Mouse (Mus musculus) cerebellum, adult 11-12 months (tissue): ENCODE results near the gene Kctd17.

Experiments
- DNase-seq: peaks from one replicate; pipeline ENCODE4 v3.0.0; 2022

Gene Kctd17

DNA sequence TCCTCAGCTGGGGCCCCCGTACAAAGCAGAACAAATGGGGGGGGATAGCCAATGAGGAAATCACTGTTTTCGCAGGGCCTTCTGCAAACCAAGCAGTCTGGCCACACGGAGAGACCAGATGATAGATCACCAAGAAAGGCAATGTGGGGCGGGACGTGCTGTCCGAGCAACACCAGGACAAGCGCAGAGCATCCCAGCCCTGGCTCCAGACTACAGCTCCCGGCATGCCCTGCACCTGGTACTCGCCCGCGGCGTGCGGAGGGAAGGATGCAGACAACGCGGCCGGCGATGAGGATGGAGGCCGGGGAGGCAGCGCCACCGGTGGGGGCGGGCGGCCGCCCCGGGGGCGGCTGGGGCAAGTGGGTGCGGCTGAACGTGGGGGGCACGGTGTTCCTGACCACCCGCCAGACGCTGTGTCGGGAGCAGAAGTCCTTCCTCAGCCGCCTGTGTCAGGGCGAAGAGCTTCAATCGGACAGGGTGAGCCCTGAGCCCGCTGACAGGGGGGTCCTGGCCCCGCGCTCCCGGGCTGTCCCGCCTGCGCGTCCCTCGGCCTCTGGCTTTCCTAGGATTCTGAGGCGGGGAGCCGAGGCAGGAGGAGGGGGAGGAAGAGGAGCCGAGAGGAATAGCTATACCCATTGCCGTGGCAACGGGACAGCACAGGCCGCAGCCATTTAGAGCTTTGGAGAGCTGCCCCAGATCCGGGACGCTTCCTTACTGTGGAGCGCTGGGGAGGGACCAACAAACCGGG lies at the start of gene Kctd17:
Gene Kctd17 (plus strand): TSS at position 174 of the 748 bp plus-strand sequence.
- peak; percentile 83 for DNase-seq

DNA sequence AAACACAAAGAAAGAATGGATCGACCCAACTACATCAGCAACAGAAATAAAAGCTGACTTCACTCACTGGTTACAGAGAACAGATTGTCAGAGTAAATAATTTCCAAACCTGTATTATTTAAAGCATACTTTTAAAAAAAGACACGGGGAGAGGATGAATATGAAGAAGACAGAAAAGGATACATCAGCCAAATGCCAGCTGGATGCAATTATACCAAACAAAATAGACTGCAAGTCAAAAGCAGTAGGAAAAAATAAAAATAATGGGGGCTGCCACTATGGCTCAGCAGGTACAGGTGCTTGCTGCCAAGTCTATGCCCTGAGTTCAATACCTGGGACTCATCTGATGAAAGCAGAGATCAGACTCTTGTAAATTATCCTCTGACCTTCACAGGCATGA lies 48.2 kb upstream of the Kctd17 start:
- no peak for DNase-seq

DNA sequence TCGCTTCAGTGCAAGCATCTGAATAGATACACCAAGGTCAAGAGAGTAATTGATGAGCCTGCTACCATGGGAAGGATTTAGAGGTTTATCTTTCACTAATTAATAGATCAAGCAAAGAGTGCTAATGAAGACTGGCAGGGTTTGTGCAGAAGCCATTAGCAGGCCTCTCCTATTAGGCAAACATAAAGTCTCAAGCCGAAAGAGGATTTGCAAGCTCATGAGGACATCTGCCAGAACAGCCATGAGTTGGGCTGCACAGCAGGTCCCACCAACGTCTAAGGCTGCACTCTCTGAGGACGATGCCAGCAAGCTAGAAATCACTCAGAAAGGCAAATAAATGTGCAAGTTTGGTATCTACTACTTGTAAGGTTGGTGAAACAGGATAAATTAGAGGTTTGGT lies 47.6 kb upstream of the Kctd17 start:
- no peak for DNase-seq

DNA sequence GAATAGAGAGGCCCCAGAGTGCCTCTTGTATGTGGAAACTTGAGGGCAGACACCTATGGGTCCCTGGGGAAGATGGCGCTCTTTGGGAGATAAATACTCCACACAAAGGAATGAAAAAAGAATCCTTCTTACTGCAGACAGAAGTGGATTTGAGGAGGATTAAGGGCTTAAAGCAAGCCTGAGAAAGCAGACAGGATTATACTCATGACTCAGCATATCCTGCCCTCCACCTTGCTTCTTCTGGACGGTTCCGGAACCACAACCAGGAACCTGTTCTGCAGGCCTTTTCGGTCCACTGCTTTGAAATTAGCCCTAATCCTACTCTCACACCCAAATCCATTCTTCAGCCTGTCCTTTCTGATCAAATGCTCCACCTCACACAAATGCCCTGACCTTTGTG lies 46.2 kb upstream of the Kctd17 start:
- no peak for DNase-seq

DNA sequence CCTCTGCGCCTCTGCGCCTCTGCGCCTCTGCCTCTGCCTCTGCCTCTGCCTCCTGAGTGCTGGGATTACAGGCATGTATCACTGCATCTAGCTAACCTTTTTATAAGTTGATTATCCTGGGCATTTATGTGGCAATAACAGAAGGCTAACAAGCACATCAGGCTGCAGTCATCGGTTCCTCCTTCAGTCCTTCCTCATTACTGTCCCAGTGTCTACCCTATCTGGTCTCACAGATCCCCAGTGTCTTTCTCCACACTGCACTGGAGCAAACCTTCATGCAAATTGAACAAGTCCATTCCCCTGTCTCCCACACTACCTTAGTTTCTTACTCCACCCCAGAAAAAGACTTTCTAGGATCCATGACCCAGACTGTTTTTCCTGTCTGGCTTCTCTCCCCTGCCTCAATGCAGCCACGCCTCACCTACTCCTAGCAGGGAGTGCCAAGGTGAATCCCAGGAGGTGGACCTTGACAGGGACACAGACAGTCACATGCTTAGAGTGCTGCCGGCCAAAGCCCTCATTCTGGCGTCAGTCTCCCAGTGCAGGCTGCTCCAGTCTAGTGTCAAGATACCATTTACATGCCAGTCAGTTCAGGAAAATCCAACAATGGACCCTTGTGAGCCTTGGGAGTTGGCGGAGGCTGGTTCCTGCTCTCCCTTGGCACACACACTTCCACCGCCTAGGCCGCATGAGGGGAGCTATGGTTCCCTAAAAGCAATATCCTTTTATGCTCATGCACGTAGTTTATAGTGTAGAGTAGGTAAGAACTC lies 44.7 kb upstream of the Kctd17 start:
- DNase-seq, result peak; percentile 42

DNA sequence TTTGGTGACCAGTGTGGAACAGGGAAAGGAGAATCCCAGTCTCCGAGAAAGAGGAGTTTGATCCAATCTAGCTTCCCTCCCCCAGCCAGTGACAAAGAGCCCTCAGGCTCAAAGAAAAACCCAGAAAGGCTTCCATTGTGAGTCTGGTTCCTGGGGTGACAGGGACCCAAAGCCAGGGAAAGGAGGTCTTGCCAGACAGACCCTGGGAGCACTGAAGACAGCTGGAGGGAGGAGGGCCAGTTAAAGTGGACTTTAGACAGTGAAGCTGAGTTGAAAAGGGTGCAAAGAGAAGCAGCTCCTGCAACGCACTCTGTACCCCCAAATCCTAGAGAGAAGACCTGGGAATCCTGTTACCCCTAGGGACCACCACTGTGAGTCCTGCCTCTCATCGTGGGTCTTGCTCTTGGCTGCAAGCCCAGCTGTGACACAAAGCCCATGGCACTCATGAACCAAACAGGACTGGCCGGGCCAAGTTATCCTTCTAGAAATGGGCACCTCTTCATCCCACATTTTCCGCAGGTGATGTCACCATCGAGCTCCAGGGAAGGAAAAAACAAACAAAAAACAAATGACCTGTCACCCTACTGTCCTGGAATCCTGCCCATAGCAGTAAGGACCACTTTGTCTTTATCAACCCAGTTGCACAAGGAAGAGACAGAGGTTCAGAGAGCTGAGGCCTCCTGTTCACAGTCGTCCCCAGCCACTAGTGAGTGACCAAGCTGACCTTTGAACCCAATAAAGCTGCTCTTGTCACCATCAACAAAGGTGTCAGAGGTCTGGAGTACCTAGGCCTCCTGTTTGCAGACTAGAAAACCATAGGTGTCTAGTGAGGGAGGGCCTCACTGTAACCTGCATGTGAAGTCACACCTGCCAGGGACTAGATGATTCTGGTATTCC lies 43.9 kb upstream of the Kctd17 start:
- DNase-seq, result no peak

DNA sequence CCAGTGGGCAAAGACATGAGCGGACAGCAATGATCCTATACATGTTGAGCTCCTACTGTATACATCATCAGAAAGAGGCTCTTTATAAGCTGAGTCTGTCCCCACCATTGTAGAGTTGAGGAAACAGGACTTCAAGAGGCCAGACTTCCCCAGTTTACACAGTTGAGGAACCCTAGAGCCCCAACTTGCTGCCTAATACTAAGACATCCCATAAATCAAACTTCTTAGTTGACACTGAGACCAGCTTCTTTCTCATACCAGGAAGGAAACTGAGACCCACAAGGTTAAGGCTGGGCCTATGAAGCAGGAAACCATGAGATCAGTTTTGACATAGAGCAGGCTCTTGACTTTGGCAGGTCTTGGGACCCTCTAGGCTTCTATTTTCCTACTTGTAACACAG lies 42.8 kb upstream of the Kctd17 start:
- DNase-seq, result no peak

DNA sequence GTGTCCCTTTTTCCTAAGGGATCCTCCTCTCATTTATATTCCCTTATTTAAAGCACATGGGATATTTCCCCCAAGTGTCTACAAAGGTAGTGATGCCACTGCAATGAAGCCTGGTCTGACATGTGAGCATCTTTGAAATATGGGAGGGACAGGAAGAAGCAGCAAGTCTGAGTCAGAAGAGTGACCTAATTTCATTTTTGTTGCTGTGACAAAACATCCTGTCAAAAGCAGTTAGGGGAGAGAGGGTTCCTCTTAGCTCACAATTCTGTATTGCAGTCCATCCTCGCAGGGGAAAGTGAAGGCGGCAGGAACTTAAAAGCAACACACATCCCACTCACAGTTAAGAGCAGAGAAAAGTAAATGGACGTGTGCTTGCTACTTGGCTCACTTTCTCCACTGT lies 37.5 kb upstream of the Kctd17 start:
- no peak for DNase-seq

DNA sequence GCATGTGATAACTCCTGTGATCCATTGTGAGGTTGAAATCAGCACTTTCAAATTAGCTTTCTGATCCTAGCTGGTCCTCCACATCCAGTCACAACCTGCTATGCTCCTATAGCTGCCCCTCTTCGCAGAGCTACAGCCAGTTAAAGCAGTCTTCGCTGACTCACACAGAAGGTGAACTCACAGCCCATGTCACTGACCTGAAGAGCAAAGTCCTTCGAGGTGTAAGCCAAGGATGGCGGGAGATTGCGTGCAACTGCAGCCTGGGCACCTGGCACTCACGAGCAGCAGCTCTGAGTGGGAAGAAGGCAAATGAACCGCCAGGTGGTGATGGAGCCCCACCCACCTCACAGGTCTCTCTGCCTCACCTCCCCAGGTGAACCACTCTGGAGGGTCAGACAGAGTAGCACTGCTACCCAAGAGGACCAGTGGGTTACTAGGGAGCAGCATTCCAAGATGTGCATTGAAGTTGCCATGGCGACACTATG lies 32.8 kb upstream of the Kctd17 start, which contains the start of gene Tex33:
Gene Tex33 (minus strand): TSS at position 435 of the 485 bp plus-strand sequence.
- DNase-seq, result no peak

DNA sequence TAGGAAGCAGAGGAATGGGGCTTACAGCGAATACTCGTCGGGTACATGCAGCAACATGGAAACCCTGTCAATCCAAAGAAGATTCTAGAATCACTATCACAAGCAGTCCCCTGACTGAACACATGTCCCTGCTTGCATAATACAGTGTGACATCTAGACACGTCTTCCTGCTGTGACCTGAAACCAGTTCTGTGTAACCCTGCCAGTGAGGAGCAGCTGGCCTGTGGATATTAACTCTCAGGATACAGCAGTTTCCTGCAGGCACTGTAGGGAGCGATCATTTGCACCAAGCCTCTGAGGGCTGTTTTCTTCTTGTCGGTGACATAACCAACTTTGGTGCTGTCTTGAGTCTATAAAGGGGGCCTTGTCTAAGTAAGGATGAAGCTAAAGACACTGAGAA lies 27.0 kb upstream of the Kctd17 start:
- no peak for DNase-seq

DNA sequence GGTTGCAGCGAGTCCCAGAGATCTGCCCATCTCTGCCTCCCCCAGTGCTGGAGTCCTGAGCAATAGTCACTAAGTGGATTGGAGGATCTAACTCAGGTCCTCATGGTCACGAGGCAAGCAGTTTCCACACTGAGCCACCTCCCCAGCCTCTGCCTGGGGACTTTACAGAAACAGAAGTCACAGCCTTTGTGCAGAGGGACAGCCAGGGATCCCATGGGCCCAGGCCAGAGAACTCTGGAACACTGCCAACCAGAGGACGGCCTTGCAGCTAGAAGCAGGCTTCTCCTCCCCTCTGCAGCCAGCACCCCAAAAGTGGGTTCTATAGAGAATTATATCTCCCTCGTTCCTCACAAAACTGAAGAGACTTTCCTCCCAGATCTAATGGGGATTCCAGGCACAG lies 26.4 kb upstream of the Kctd17 start:
- DNase-seq, result peak; percentile 52

DNA sequence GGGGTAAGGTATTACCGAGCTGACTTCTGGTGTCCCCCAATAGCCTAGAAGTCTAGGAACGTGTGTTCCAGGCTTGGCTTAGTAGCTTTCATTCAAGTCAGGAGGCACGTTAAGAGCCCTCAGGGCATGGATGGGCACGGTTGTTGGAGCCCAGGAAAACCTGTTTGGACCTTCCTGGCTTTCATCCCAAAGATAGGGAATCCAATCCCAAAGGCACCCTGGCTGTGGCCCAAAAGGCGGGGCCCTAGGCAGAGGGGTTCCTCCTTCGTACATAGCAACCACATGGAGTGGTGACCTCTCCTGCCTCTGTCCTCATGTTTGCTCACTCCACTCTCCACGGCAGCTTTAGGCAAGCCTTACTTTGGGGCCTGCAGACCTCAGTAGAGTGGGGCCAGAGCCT lies 25.9 kb upstream of the Kctd17 start:
- DNase-seq, result peak; percentile 17

DNA sequence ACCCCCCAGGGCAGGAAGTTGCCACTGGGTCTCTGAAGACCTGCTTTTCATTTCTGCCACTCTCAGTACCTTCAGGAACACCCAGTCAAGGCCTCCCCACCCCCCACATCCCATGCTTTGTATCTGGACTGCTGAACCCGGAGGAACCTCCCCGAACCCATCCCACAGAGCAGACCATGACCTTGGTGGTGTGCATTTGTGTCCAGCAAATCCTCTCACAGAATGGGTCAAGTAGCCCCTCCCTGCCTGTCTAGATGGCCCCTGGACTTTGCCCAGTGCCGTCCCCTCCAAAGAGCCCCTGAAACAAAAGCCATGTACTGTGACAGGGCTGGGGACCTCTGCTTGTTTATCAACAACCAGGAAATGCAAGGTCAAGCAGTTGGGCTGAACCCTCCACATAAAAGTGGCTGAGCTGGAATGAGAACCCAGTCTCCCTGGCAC lies 25.0 kb upstream of the Kctd17 start:
- DNase-seq, result peak; percentile 23

DNA sequence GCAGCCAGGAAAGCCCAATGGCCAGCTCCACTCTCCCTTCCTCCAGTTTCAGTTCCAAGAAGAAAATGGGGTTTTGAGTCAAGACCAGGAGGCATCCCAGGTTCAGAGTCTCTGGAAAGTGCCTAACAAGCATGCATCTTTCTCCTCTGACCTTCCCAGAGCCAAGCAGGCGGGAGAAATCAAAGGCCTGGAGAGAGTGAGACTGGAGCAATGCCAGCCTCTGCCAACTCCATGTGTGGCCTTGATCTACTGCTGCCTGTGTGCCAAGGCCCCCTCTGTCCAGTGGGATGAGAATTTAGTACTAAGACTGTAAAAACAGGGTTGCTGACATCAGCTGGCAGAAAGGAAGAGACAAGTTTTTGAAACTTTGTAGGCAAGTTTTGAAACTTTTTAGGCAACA lies 24.5 kb upstream of the Kctd17 start:
- DNase-seq, result peak; percentile 38

DNA sequence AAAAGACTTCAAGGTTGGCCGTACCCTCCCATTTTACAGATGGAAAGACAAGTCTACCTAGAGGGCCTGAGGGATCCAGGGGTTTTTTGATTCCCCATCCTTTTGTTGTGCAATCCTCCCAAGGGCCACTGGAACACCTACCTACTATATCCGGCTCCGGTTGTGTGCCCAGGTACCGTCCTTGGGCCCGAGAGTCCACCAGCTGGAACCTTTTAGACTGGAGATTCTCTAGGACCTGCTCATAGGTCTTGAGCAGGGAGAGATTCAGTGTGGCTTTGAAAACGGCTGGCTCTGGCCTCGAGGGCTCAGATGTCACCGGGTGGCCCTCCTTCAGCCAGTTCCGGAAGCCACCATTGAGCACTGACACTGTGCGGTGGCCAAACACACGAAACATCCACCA lies 23.3 kb upstream of the Kctd17 start:
- DNase-seq, result no peak

DNA sequence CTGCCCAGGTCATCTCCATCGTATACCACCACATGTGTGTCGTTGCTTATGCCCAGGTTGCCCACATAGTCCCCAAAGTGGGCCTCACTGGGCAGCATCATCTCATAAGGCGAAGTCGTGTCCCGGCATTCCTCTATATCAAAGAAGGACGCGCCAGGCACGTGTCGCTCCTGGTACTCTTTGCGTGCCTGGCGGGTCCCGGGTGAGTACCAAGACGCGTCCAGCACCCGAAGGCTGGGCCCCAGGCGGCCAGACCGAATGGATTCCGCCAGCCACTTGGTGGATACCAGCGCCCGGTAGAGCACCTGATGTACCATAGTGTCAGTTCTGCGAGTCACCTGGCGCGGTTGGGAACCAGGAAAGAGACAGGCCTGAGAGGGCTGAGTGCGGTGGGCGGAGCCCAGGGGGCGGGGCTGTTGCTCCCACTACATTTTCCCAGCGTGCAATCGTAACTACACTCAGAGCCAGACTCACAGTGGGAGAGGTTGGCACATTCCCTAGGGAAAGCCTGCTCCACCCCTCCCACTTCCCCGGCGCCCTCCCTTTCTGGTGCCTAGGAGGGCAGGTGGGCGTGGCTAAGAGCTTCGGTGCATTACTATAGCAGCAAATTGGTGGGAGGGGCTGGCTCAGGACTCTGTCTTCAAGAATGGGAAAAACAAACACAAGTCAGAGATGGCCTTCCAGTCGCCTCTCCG lies 22.7 kb upstream of the Kctd17 start, which contains the start of gene Tst:
Gene Tst (minus strand): TSS at position 391 of the 695 bp plus-strand sequence.
- DNase-seq, result peak; percentile 90

DNA sequence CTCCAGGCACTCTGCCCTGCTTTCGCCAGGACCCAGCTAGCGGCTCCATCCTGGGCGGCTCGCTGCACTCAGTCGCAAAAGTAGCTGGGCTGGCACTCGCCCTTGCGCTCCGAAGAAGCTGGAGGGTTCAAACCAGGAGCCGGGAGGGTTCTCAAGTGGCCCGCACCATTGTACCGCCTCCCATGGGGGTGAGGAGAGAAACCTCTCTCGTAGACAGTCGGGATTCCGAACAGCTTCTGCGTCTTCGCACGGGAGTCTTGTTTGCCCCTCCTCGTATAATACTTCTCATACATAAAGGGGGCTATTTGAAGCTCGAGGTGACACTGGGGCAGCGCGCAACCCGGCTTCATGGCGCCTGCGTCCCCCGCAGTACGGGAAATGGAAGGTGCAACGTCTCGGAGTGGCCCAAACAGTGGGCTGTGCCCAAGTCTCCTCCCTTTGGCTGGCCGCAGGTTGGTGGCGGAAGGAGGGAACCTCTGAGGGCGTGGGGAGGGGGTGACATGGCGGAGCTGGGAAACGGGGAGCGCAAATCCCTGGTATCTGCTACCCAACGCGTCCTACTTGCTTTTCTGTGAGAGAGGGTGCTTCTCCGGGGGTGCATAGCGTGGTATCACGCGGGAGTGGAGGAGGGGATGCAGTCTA lies 21.9 kb upstream of the Kctd17 start, which contains the start of gene Mpst:
Gene Mpst (plus strand): TSS at position 124 of the 642 bp plus-strand sequence.
- peak; percentile 89 for DNase-seq

DNA sequence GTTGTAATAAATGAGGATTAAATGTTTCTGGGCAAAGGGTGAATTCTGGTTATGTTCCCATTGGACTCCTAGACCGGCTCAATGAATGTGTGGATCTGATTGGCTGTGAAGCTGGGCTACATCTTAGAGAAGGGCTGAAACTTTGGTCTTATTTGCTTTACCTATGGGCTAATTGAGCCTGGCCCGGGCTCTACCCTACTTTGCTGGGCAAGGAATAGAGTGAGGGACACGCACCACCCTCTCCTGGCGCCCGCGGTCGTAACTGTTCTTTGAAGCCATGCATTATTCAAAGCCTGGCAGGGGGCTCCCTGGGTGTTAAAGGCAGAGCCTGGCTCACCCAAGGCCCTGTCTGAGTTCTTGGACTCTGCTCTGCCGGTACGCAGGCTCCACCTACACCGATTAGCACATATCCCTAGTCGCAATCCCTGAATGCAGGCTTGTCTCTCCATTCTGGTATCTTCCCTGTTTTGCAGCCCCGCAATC lies 18.8 kb upstream of the Kctd17 start:
- DNase-seq, result no peak

DNA sequence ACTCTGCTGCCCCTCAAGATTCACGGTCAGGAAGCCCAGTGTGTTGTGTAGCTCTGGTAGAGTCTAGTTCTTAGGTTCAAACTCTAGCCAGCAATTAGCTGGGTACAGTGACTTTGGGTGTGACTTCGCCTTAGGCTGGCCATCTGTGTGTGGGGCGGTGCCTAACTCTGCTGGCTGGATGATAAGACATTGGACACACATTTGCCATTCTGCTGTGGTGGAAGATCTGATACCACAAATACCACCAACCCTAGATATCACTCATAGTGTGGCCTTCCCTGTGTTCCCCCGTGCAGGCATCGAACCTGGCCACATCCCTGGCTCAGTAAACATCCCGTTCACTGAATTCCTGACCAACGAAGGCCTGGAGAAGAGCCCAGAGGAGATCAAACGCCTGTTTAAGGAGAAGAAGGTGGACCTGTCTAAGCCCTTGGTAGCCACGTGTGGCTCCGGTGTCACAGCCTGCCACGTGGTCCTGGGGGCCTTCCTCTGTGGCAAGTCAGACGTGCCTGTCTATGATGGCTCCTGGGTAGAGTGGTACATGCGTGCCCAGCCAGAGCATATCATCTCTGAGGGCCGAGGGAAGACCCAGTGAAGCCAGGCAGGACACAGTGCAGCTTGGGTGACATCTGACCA lies 15.2 kb upstream of the Kctd17 start:
- no peak for DNase-seq

DNA sequence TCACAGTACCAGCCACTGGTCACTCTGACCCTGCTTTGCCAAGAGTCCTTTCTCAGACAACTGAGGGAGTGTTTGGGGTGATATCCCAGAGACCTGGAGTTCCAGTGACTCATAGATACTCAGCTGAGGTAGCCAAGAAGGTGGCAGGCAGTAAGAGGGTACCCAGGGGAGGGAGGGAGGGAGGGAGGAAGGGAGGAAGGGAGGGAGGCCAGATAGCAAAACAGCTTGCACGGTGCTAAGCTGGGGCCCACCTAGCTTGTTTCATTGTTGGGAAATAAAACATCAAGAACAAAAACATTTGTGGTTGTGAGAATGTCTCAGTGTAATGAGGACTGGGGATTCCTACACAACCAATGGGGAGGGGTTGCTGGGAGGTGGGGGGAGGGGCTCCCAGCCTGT lies 14.6 kb upstream of the Kctd17 start:
- no peak for DNase-seq

DNA sequence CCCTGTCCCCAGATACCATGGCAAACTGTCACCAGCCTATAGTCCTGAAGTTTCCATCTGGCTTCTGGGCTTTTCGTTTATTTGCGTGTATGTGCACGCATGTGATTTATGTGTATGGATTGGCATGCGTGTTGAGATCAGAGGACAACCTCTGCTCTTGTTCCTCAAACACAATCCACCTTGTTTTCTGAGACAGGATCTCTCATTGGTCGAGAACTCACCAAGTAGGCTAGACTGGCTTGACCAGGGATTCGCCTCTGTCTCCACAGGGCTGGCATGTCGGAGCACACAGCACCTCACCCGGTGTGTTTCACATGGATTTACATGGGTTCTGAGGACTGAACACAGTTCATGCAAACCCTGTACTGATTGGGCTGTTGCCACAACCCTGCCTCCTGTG lies 14.2 kb upstream of the Kctd17 start:
- DNase-seq, result no peak
